Mouse (Mus musculus) ES-Bruce4 (cell line): ENCODE results near the gene Sdsl. TPM values are rescaled to one million over a fixed set of nuclear protein-coding genes. Genes with fewer than 3 reads are reported as not detected.

Experiments used
- H3K27ac ChIP-seq: 2 replicates; pipeline ENCODE4 v1.5.1; 2012; ENCODE audit warnings: low read length, inconsistent platforms; ENCODE audit not compliant: insufficient read depth
- H3K27me3 ChIP-seq: 2 replicates; pipeline ENCODE4 v1.6.1; 2012; ENCODE audit warnings: mild to moderate bottlenecking, low read length, inconsistent platforms; ENCODE audit not compliant: control insufficient read depth, poor library complexity, insufficient read depth, severe bottlenecking
- H3K36me3 ChIP-seq: 2 replicates; pipeline ENCODE4 v1.6.1; 2012; ENCODE audit warnings: inconsistent platforms, mild to moderate bottlenecking, low read length, moderate library complexity; ENCODE audit not compliant: control insufficient read depth, poor library complexity, insufficient read depth, severe bottlenecking
- H3K4me1 ChIP-seq: one replicate; pipeline ENCODE4 v1.8.1; 2011; ENCODE audit warnings: low read length; ENCODE audit not compliant: control insufficient read depth, insufficient read depth
- H3K4me3 ChIP-seq: 2 replicates; pipeline ENCODE4 v1.5.1; 2011; ENCODE audit warnings: low read depth, mild to moderate bottlenecking, low read length
- H3K9ac ChIP-seq: 2 replicates; pipeline ENCODE4 v1.6.1; 2012; ENCODE audit warnings: low read depth, mild to moderate bottlenecking, inconsistent platforms; ENCODE audit not compliant: poor library complexity, severe bottlenecking
- H3K9me3 ChIP-seq: replicated peaks from 2 replicates; pipeline ENCODE4 v1.6.1; 2012; ENCODE audit warnings: mild to moderate bottlenecking, low read length, inconsistent platforms; ENCODE audit not compliant: control insufficient read depth, poor library complexity, insufficient read depth, severe bottlenecking
- CTCF ChIP-seq: IDR thresholded peaks from one replicate; pipeline ENCODE4 v1.8.1; 2011; ENCODE audit warnings: low read depth, low read length
- EP300 ChIP-seq: IDR thresholded peaks from 2 replicates; pipeline ENCODE4 v1.6.1; 2011; ENCODE audit warnings: low read depth, low read length; ENCODE audit not compliant: insufficient read depth
- POLR2A ChIP-seq: IDR thresholded peaks from one replicate; pipeline ENCODE4 v1.8.1; 2011; ENCODE audit warnings: low read length; ENCODE audit not compliant: insufficient read depth
- polyA plus RNA-seq: library from polyadenylated mRNA; stranded (reverse); fragments of >200 nt; gene quantifications from 2 replicates; pipeline ENCODE4 v1.2.4, GENCODE M21; 2011; ENCODE audit warnings: low read depth; ENCODE audit not compliant: missing spikeins, insufficient read depth, insufficient read length

Sdsl gene
- not detected in 2 replicates for polyA plus RNA-seq

DNA sequence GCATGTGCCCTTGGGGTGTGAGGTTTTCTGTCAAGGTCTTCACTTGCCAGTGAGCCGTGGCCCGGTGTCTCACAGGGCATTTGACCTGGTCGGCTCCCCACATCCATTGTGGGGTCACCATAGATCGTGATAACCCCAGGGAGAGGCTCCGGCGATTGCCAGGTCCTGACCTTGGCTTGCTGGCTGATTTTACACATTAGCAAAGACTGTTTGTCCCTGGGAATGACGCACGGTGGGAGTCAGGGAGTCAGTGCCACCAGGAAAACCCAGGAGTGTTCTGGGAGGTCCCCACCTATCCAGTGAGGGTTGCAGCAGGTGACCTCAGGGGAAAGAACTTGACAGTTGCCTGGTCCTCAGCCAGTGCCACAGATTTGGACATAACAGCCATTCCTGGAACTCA is at the start of gene Sdsl:
Sdsl (minus strand) TSS at position 41 of the 400 bp plus-strand sequence.
- Histone ChIP-seq H3K27ac (no peak within 1 kb of the TSS), H3K27me3 (no peaks in the 10 kb centered on the region), H3K9ac (no peak within 1 kb of the TSS)

DNA sequence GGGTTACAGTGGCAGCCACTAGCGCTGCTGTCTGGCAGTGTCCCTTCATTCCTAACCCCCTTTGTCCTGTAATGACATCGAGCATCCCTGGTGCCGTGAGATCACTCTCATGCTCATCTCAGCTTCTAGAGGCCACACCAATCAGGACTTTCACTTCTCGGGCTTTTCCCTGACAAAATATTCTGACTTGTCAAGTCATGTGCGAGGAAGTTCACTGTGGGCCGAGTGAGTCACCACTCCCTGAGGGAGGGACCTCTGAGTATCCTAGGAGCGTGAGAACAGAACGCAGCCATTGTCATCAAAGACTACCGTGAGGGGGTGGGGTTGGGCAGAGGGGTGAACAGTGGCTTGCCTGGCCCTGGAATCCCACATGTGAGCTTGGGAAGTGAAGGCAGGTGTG is 44.9 kb upstream of the Sdsl start:
- H3K27ac ChIP-seq = no peak overlapping the region; the same call in 1 of the 2 replicates
- 0 out of 2 replicates have a peak, but pooled peaks have one; percentile 23 for TF ChIP-seq EP300
- TF ChIP-seq CTCF = no peak

More for the DNA sequence above, at the start of gene Sdsl:
- H3K9me3 ChIP-seq = no peaks in the 10 kb centered on the region
- no peaks in the 10 kb centered on the region for H3K4me1 ChIP-seq
- no peaks in the 10 kb centered on the region for H3K36me3 ChIP-seq
- TF ChIP-seq POLR2A (no peak), EP300 (no peak), CTCF (no peak)
- no peak within 1 kb of the TSS for H3K4me3 ChIP-seq

DNA sequence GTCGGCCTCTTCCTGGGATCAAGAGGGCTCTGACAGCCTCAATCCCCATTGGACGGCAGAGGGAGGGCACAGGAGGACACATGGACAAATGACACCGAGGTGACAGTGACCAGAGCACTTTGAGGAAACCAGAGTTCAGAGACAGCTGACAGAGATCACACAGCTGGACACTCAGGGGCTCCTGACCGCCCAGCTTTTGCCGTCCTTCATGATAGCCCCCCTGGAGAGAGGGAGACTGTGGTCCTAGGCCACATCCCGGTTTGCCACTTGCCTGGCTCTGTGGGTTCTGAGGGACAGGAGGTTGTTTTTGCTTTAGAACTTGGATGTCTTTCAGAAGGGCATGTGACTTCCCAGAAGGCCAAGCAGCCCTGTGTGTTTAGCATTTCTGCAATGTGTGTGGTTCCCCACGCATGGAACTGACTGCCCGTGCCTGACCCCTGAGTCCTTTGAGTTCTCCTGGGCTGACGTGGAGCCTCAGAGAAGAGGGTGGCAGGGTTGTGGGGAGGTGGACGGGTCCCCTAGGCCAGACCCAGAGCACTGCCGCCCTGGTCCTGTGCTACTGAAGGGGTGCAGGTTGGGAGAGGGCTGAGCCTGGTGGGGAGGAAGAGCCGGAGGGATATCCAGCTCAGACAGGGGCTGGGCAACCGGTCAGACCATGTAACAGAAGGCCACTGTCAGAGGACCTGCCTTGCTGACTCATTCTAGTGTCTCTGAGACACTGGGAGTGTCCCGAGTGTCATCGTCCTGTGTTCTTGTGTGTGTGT is 43.8 kb upstream of the Sdsl start:
- Histone ChIP-seq H3K27ac (no peak overlapping the region), H3K9me3 (no peaks in the 10 kb centered on the region), H3K27me3 (no peaks in the 10 kb centered on the region), H3K36me3 (no peaks in the 10 kb centered on the region), H3K9ac (no peak overlapping the region), H3K4me1 (peaks cover 14% of the 10 kb centered on the region), H3K4me3 (no peak overlapping the region)
- TF ChIP-seq POLR2A (no peak), EP300 (no peak), CTCF (no peak)

More for the DNA sequence above, 44.9 kb upstream of the Sdsl start:
- Histone ChIP-seq H3K9me3 (no peaks in the 10 kb centered on the region), H3K9ac (no peak overlapping the region), H3K4me1 (peaks cover 12% of the 10 kb centered on the region), H3K36me3 (no peaks in the 10 kb centered on the region), H3K4me3 (no peak overlapping the region), H3K27me3 (no peaks in the 10 kb centered on the region)

DNA sequence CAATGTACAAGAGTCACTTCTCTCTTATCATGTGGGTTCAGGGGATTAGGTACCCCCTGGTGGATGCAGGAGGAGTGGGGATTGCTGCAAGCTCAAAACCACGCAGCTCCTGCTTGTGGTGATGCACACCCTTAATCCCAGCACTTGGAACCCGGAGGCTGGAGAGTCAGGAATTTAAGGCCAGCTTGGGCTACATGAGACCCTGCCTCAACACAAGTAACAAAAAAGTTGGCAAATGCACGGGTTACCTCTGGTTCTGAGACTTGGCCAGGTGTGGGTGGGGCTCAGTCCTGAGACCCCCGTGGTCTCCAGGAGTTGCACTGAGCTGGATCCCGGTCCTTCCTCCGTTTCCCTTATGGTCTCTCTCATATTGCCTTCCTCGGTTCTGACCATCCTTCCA is 42.8 kb upstream of the Sdsl start:
- Histone ChIP-seq H3K4me3 (no peak overlapping the region), H3K36me3 (no peaks in the 10 kb centered on the region), H3K4me1 (peaks cover 14% of the 10 kb centered on the region), H3K27me3 (no peaks in the 10 kb centered on the region), H3K27ac (peak overlapping the region; percentile 57), H3K9me3 (no peaks in the 10 kb centered on the region), H3K9ac (no peak overlapping the region)
- TF ChIP-seq EP300 (no peak), CTCF (no peak), POLR2A (no peak)

DNA sequence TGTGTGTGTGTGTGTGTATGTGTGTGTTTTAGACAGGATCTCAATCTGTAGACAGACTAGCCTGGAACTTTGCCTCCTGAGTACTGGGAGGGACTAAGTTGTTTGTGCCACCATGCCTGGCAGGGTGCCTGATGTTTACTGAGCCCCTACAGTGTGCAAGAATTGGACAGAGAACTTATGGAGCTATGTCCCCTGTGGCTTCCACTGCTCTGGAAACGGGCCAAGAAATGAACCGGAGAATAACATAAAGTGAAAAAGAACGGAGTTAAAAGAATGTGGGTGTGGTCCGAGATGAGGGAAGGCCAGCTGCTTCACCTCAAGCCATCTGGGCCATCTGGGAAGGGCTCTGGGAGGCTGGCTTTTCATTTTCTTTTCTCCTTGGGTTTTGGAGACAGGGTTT is 42.1 kb upstream of the Sdsl start:
- peak overlapping the region; percentile 57 for H3K27ac ChIP-seq

DNA sequence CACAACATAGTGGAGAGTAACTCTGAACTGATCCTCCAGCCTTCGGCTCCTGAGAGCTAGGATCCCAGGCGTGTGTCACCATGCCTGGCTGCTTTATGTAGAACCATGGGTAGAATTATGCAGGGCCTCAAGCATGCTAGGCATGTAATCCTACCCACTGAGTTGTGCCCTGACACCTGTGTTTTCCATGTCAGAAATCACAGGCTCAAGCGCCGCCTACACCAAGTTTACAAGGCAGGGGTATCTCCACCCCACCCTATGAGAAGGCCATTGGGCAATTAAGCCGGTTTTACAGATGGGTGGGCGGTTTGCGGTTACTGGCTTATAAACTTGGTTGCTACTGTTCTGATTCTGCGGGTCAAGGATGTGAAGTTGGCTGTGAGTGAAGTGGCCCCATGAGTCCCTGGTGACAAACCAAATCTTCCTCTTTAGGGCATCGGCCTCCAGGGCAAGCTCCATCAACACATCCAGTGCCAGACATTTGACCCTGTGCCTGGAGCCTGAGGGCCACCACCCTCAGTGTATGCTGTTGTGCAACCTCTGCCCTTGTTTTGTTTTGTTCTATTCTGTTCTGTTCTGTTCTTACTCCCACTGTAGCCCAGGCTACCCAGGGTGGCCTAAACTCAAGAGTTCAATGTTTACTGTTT is 41.5 kb upstream of the Sdsl start:
- H3K4me1 ChIP-seq = peaks cover 14% of the 10 kb centered on the region
- H3K4me3 ChIP-seq = 0 out of 2 replicates have a peak overlapping the region, but pooled peaks have one; percentile 0
- H3K27ac ChIP-seq = peak overlapping the region; percentile 57
- no peak overlapping the region for H3K9ac ChIP-seq
- H3K9me3 ChIP-seq = no peaks in the 10 kb centered on the region
- no peaks in the 10 kb centered on the region for H3K36me3 ChIP-seq
- no peaks in the 10 kb centered on the region for H3K27me3 ChIP-seq
- TF ChIP-seq POLR2A = no peak
- no peak for TF ChIP-seq EP300
- no peak for TF ChIP-seq CTCF

More for the DNA sequence above, 42.1 kb upstream of the Sdsl start:
- Histone ChIP-seq H3K9me3 (no peaks in the 10 kb centered on the region), H3K36me3 (no peaks in the 10 kb centered on the region), H3K27me3 (no peaks in the 10 kb centered on the region), H3K4me1 (peaks cover 14% of the 10 kb centered on the region), H3K9ac (no peak overlapping the region), H3K4me3 (no peak overlapping the region)
- TF ChIP-seq EP300 (no peak), CTCF (no peak), POLR2A (no peak)
